Mouse (Mus musculus) kidney, postnatal 4 days (tissue): ENCODE data around the gene Fbxo21.

ENCODE experiments used
- DNase-seq, 2 experiments: peaks; one replicate each; pipeline ENCODE4 v3.0.0; 2021; ENCODE audit warnings: mixed read lengths in 2 of 2

Gene Fbxo21

DNA sequence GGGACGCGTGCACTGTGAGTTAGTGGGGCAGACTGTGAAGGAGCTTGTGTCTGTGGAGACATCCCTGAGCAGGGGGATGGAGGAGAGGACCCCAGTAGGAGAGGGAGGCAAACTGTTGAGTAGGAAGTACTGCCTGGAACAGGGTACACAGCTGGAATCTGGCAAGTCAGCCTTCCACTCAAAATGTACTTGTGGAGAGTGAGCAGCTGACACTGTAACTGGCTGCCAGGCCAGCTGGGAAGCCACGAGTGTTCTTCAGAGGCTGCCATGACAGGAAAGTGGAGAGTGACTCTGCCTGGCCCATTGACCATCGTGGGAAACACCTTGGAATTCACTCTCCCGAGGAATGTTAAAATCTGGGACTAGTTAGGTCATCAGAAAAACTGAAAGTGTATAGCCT lies 5.4 kb downstream of the Fbxo21 start:
- DNase-seq, result no peak

DNA sequence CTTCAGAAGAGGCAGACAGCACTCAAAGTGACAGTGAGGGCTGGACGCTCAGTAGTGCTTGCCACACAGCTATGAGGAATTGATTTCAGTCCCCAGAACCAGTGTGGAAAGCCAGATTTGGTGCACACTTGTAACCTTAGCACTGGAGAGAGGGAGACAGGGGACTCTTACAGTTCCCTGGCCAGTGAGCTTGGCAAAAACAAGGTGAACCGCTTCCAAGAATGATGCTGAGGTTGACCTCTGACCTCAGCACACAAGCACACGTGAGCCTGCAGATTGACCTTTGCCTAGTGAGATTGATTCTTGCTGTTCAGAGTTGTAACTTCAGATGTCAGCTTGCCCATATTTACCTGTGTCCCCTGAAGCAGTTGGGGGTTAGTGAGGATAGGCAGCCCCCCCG lies 9.8 kb downstream of the Fbxo21 start:
- DNase-seq, result no peak

DNA sequence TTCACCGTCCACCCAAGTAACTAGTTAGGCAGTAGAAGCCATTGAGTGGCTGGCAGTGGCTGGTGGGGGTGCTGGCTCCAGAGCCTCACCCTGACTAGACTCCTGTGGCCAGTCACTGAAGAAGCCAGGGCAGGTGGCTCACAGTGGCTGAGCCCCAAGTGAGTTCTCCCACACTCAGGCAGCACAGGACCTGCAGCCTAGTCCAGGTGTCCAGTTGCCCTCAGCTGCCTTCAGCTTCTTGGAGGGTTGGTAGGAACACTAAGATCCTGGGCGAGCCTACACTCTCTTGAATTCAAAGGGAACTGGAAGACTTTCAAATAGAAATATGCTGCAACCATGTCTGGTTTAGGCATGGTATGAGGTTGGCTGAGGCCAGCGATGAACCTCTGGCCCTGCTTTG lies 11.4 kb downstream of the Fbxo21 start:
- no peak for DNase-seq

DNA sequence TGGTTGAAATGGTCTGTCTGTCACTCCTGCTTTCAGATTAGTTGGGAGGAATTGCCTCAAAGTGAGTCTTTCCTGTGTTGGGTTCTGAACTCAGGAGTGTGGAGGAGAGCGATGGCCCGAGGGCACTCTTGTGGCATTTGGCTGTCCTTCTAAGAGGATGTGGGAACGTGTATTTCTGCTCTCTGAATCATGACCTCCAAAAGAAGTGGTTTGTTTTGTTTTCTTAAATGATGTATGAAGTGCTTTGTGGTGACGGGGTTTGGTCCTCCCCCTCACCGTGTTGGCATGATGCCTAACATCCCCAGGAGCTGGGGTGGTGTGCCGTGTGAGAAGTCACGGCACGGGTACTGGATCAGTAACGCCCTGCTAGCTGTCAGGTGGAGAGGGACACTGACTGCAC lies 11.8 kb downstream of the Fbxo21 start:
- DNase-seq, result no peak

DNA sequence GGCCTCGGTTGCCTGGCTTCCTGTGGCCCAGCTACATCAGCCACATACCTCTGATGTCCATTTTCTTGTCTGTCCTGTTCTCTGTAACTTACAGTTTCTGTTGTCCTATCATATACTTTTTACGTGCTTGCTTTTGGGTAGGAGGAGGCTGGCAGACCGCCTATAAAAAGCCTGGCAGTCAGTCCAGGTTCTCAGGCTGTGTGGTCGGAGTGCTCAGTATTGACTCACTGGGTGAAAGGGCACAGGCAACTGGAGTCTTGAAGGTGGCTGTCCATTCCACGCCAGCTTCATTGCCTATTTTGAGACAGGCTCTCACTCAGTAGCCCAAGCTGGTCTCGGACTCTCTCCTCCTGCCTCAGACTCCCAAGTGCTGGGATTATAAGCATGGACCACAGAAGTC lies 13.2 kb downstream of the Fbxo21 start:
- no peak for DNase-seq

DNA sequence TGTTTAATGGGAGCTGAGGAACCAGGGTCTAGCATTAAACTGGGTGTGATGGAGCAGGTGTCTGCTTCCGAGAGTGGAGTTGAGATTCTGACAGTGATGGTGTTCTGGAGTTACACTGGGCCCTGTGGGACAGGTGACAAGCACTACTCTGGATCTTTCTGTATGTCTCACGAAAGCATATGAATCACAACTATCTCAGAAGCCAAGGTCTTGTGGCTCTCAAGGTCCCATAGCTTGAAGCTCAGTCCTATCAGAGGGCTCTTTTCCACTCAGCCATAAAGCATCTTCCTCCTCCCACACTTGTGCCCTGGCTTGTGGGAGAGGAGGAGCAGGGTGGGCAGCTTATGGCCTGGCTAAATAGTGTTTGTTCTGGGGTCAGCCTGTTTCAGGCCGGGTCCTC lies 14.4 kb downstream of the Fbxo21 start:
- no peak for DNase-seq

DNA sequence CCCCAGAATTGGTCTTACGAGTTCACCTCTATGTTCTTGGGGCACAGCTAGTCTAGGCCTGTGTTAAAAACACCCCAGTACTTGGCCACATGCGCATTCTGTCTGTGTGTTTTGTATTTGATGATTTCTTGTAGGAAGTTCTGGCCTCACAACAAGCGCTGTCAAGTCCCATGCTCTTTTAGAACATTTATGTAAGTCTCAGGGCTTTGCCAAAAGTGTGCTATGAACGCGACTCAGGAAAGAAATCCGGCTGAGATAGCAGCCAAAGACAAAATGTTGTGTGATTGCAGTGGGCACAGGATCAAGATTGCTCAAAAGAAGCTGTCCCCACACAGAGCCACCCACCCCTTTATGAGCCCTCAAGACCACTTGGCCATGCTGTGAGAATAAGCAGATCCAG lies 17.0 kb downstream of the Fbxo21 start:
- no peak for DNase-seq

DNA sequence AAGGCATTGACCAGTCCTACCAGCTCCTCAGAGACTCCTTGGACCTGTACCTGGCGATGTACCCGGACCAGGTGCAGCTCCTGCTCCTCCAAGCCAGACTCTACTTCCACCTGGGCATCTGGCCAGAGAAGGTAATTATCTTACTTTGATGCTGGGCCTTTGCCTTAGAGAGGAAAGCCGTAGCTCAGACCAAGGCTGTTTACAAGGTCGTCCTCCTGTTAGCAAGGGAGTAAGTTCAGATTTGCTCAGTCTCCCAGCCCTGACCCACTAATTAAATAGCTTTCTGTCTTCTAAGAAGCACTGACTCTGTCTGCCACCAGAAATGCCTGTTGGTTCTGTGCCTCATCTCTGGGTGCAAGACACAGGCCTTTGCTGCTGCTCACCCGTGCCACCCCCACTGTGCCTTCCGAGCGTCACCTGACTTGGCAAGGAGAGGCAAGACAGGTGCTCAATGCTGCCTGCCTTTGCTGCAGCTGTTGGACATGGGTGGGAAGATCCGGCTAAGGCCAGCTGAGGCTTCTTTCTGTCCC lies 18.9 kb downstream of the Fbxo21 start:
- no peak for DNase-seq

DNA sequence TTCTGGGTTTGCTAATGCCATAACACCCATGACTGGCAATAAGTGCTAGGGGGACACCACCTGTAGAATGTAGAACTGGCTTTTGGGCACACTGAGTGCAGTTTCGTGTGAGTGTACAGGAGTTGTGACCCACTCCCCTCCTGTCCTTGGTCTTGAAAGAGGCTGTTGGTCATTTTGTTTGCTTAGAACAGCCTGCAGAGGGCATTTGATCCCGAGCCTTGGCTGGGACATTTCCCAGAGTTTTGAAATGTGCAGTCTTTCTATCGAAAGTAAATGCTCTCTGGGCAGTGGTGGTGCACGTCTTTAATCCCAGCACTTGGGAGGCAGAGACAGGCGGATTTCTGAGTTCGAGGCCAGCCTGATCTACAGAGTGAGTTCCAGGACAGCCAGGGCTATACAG lies 19.4 kb downstream of the Fbxo21 start:
- DNase-seq, result no peak

DNA sequence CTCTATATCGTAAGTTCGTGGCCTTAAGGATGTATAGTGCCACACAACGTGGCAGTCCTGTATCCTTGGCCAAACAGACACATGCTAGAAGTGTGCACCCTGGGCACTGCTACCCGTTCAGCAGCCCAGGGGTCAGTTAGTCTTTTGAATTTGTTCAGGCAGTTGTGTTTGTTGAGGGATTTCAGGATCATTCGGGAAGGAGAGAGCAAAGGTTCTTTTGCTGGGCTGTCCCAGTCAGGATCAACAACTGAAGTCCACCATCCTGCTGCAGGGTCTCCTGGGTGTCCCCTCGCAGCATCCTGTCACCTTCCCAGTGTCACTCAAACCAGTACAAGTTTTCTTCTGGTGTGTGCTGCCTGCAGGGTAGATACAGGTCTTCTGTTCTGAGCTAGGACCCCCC lies 20.1 kb downstream of the Fbxo21 start:
- no peak for DNase-seq

DNA sequence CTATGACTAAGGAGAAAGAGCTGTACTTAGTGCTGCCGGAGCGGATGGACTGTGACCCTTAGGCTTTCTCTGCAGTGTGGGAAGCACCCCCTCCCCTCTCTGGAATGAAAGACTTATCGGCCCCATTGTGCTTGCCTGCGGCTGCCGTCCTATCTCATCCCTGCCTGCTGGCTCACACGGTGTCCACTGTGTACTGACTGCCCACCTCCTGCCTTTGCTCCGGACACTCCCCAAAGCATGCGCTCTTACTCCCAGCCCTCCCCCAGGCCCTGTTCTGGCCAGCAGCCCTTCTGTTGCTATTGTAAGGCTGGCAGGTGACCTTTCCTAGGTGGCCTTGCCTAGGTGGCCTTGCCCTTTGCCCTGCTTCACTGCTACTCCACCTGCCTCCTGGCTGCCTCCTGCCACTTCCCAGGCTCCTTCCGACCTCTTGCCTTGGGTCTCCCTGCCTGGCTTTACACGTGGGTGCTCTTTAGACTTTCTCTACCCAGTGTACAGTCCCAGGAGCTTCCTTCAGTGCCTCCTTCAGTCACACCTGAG lies 21.0 kb downstream of the Fbxo21 start:
- no peak for DNase-seq

DNA sequence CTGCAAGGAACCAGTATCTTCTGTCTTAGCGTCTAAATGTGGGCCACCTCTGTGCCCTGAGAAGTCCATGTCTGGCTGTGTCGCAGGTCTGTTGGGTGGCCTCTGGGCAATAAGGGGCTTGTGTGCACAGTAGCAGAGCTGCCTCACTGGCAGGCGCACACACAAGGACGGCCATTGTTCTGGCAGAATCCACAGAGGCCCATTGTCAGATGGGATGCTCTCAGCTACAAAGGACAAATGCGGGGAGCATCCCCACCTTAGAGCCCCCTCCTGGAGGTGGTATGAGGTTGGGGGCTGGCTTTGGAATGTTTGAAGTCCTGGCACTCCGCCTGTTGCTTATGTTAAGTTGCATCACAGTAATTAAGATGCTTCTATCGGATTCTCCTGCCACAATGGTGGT lies 22.5 kb downstream of the Fbxo21 start:
- DNase-seq, result no peak

DNA sequence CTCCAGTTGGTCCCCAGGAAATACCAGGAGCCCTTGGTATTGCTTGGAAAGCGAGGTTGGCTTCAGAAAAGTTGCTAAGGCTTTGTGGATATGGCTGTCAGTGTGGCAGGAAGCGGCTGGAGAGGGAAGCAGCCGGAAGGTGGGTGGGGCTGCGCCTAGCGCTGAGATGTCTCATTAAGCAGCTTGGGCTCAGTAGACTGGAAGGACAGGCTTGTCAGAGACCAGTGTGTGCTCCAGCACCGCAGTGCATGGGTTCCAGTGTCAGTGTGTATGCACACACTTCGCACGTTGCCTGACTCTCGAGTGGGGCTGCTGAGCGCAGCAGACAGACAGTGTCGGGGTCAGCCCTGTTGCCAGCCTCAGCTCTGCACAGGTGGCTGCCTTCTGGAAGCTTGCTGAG lies 23.1 kb downstream of the Fbxo21 start:
- no peak for DNase-seq

DNA sequence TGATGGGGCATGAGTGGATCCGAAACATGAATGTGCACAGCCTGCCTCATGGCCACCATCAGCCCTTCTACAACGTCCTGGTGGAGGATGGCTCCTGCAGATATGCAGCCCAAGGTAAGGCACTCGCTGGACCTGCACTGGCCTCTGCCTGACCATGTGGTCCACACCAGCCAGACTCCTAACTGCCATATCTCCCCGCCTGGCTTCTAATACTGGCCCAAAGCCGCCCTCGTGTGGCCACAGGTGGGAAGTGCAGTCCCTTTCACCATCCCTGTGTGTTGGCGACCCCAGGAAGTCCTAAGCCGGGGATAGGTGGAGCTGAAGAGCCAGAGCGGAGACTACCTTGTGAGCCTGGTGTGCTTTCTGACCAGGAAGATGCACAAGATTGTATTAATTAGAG lies 25.5 kb downstream of the Fbxo21 start:
- peak; percentile 87 to 88 for DNase-seq

DNA sequence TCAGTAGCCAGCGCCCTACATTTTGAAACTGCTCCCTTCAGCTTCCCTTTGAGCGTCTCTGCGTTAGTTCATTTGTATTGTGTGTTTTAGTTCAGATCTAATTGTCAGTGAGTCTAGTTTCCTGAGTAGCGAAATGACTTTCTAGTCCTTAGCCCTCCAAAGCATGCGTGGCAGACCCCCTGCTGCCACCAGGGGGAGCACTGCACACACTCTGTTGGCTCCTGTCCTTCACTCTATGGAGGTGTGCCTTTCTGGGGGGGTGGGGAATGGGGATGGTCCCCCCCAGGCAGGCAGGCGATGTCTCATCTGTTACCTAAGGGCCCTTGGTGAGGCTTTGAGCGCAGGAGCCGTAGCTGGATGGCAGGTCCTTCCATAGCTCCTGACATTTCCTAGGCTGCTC lies 28.1 kb downstream of the Fbxo21 start:
- DNase-seq, result peak; percentile 81 to 84

DNA sequence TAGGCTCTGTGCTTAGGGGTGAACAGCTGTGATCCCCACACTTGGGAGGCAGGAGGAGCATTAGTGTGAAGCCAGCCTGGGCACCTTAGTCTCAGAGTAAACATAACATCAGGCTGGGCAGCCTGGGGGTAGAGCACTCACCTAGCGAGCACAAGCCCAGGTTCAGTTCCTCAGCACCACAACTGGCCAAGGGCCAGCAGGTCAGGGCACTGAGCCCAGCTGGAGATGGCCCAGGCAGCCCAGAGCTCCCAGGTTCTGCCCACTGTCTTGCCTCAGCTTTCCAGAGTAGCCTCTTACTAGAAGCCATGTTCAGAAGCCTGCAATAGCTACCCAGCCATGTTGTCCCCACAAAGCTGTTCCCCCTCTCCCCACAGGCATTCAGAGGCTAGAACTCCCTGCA lies 29.2 kb downstream of the Fbxo21 start:
- DNase-seq, result no peak

DNA sequence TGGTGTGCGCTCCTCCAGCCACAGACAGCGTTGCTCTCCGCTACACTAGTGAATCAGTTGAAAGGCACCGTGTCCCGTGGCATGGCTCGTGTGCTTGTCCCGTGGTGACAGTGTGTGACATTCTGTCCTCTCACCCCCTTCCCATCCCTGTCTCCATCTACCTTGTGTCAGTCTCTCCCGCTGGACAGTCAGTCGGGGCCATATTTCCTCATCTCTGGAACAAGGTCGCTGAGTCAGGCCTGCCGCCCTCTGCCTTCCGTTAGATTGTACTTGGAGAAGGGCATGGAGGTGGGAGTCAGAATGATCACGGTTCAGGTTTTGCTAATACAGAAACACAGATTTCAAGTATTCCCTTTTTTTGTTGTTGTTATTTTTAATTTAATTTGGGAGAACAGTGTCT lies 31.8 kb downstream of the Fbxo21 start:
- DNase-seq, result no peak

DNA sequence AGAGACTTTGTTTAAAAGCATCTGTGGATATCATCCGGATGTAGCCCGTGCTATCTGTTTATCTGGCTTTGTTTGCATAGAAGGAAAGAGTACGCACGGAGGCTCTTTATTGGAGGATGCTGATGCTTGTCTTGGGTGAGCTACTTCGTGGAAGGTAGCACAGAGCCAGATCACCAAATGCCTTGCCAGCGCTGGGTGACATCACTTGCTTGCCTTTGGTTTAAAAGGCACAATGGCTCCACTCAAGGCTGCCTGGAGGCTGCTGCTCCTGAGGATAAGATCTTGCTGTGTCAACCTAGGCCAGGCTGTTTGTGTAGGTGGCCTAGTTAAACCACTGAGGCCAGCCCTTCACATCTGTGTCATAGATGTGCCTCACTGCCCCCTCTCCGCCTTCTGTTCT lies 34.3 kb downstream of the Fbxo21 start:
- DNase-seq, result no peak

DNA sequence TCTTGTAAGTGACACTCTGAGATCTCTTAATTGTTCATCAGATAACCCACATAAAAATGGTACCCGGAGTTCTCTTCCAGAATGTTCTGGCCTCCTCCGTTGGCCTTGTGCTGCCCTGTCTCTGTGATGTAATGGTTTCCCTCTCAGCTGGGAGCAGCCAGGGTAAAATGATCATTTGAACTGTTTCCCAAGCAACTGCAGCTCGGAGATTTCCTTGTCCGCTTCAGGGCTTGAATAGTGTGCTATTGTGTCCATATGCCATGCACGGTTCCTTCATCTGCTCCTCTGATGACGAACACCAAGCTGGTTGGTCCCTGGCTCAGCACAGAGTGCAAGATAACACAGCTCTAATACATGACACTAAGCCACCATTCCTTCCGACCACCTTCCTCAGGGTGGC lies 35.3 kb downstream of the Fbxo21 start:
- DNase-seq, result no peak

DNA sequence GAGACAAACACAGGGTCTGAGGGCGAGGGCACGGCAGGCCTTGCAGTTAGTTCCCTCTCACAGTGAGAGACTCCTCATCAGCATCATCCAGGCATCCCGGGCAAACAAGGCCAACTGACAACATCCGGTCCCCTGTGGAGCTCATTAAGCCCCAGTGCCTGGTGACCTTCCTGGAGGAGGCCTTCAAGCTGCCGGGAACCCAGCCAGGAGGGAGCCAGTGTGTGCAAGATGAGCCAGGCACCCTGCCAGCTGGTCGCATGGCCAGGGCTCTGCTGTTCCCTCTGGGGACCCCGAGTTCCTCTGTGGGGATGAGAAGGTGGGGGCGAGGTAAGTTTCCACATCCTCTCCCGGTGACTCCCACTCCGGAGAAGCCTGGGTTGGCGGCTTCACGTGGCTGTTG lies 38.5 kb downstream of the Fbxo21 start:
- DNase-seq, result peak; percentile 72 to 80

DNA sequence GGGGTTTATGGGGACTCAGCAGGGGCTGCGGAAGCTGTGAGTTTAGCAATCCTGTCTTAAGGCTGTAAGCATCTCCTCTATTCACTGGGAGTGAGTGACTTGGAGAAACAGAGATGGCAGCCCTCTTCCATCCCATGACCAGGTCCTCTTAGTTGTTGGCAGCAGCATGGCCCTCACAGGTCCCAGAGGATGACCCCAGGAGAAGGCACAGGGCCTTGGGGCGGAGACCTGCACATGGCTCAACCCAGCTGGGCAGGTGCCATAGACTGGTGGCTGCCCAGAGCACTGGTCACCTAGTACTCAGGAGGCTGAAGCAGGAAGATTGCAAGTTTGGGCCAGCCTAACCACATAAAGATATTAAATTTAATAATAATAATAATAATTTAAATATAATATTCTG lies 39.1 kb downstream of the Fbxo21 start:
- no peak for DNase-seq

DNA sequence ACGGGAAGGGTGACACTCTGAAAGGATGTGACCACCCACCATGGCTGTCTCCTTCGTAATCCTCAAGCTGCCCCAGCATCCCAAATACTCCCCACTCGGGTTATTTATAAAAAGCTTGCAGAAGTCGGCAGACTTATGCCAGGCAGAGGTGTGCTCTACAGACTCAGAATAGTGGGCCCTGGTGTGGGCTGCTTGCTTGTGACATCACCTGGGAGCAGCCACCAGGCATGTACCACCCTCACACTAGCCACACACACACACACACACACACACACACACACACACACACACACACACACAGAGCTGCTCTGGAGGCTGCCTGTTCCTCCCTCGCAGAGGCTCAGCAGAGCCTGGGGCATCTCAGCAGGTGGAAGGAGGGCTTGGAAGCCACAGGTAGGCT lies 41.0 kb downstream of the Fbxo21 start:
- no peak for DNase-seq

DNA sequence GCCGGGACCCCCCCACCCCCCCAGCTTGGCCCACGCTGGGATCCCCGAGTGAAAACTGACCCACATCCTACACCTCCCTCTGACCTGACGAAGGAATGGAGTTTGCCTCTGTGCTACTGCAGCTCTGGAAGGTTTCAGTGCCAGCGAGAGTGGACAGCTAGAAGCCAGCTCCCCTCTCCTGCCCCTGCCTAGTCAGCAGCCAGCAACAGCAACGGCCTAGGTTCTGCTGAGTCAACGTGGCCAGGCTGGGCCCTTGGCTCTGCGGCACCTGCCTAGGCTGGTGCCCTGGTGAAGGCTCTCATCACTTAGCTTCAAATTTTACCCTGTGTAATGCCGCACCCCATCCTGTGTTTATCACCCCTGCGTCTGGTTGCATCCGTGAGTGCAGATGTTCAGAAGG lies 43.4 kb downstream of the Fbxo21 start:
- no peak for DNase-seq

DNA sequence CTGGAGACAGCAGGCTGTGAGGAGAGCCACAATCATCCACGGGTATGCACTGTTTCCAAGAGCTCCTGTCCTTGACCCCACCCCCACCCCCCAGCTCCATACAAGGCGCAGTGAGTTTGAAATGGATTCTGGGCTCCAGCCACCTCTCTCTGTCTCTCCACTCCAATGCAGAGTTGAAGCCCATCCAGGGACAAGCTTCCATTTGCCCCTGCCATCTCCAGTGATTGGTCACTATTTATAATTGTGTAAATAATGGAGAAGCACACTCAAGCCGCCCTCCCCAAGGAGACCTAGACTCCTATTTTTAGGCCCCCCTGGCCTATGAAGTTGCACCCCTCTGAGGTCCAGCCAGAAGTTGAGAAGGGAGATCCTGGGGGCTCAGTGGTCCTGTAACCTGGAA lies 46.5 kb downstream of the Fbxo21 start:
- DNase-seq, result no peak

DNA sequence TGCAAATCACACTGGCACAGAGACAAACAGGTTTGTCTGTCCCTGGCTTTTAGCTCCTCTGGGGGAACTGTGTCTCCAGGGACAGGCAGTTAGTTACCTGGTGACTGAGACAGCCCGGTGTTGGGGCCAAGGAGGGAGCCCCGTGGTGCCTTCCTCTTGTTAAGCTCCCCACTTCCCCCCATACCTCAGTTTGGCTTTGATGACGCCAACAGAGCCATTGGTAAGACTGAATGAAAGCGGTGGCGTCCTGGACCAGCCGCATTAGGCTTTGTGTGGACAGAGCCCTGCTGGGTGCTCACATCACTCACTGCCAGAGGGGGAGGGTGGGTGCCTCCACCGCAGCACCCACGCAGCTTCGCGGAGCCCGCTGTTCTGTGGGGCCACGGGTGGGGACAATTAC lies 49.4 kb downstream of the Fbxo21 start:
- DNase-seq, result no peak

DNA sequence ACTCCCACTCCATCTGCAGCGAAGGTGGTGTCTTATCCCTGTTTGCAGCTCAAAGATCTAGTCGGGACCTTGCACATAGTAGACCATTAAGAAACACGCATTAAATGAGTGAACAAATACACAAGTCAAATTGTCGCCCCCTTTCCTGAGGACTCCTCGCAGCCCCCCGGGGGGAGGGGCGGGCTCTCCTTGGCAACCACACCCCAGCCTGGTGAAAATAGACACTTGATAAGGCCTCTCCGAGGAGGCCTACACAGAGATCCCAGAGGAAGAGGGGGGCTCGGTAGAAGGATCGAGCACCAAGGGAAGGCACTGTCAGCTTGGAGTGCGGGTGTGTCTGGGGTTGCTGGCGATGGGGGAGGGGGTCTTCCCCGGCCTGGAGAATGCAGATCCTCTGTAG lies 49.8 kb downstream of the Fbxo21 start:
- no peak for DNase-seq
